Mouse (Mus musculus) brain, embryonic 14.5 days (tissue): ENCODE data around the gene Mybpc3.

Experiments used
- CTCF ChIP-seq: fragments of 200-500 bp; IDR thresholded peaks from 2 replicates; pipeline ENCODE4 v1.5.1; 2012; ENCODE audit warnings: inconsistent platforms, mild to moderate bottlenecking, moderate library complexity, borderline replicate concordance; ENCODE audit not compliant: insufficient read depth, insufficient read length; ENCODE audit errors: extremely low read depth
- POLR2A ChIP-seq: fragments of 200-500 bp; IDR thresholded peaks from 2 replicates; pipeline ENCODE4 v1.6.1; 2012; ENCODE audit warnings: mild to moderate bottlenecking, inconsistent platforms, borderline replicate concordance; ENCODE audit not compliant: poor library complexity, insufficient read depth, insufficient read length, severe bottlenecking; ENCODE audit errors: extremely low read depth

DNA sequence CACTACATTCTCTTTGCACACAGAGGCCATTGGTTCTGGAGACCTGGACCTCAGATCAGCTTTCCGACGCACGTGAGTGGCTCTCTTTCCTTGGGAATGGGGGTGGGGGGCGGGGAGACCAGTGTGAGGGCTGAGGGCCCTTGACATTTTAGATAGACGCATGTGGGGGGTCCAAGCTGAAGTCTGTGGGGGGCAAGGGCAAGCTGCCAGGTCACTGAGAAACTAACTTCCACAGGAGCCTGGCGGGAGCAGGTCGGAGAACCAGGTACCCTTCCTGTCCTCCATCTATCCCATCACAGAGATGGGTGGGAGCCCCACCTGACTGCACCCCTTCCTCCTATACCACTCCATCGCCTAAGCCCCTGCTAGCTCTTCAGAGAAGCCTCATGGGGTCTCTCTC is 3.6 kb downstream of the Mybpc3 start:
- TF ChIP-seq CTCF (no peak), POLR2A (no peak)
